22 mouse cellular contexts compared by ENCODE assay signal in genomic region chr1:171791491-171791890, GRCm38 (mm10). TPM values are rescaled to one million over a fixed set of nuclear protein-coding genes. Genes with fewer than 3 reads are reported as not detected.
DNase-seq lines count a peak whose midpoint lies in the region; ATAC-seq and TF ChIP-seq lines count a peak whose summit lies in the region.
"Had no signal": no experiment of that assay in that cellular context is flagged by ENCODE, and none has a peak within 500 bp of the region (broad histone marks: within the 10 kb centered on the region; RNA-seq: fewer than 3 reads in every experiment).

No protein-coding gene starts in this region.

- TF ChIP-seq CTCF in left cerebral cortex, adult 2 months (IDR thresholded peaks at IDR 0.05): no peak
- no peak for TF ChIP-seq CTCF in stomach, postnatal 0 days (IDR thresholded peaks at IDR 0.05; ENCODE audit: low read depth)

- intact Hi-C loops in left cerebral cortex, adult 2 months (cut with DNase I): loop anchor here (5.0 kb wide), 1 partner anchor 74 kb away; no protein-coding TSS in a partner anchor
- intact Hi-C loops in left cerebral cortex, postnatal 4 days (cut with DNase I): no loop called here

- H3K9me3 ChIP-seq in heart, embryonic 12.5 days (replicated peaks): no peaks in the 10 kb centered on the region; the same call in 1 of the 2 replicates
- no peaks in the 10 kb centered on the region for H3K9me3 ChIP-seq in stomach, postnatal 0 days (ENCODE audit: control insufficient read depth, low read length)
- H3K9me3 ChIP-seq: embryonic facial prominence, embryonic 13.5 days; forebrain, embryonic 12.5 days; hindbrain, embryonic 10.5 days had no signal

- no peaks in the 10 kb centered on the region for H3K36me3 ChIP-seq in heart, embryonic 12.5 days
- no peaks in the 10 kb centered on the region for H3K36me3 ChIP-seq in stomach, postnatal 0 days (ENCODE audit: control insufficient read depth, insufficient read depth, low read length)
- H3K36me3 ChIP-seq: embryonic facial prominence, embryonic 13.5 days; forebrain, embryonic 12.5 days; hindbrain, embryonic 10.5 days had no signal

- H3K9ac ChIP-seq in heart, embryonic 12.5 days: no peak overlapping the region
- no peak overlapping the region for H3K9ac ChIP-seq in stomach, postnatal 0 days (ENCODE audit: low read length)
- H3K9ac ChIP-seq: embryonic facial prominence, embryonic 13.5 days; forebrain, embryonic 12.5 days; hindbrain, embryonic 14.5 days had no signal

- no peak overlapping the region for H3K4me3 ChIP-seq in heart, embryonic 12.5 days
- H3K4me3 ChIP-seq in left cerebral cortex, adult 2 months: no peak overlapping the region
- H3K4me3 ChIP-seq in stomach, postnatal 0 days (ENCODE audit: low read depth, low read length): no peak overlapping the region
- H3K4me3 ChIP-seq: embryonic facial prominence, embryonic 13.5 days; forebrain, embryonic 12.5 days; heart, adult 2 months; hindbrain, embryonic 10.5 days had no signal

- no peak for ATAC-seq in heart, embryonic 12.5 days (ENCODE audit: insufficient number of reproducible peaks, low FRiP score)
- ATAC-seq in stomach, postnatal 0 days (ENCODE audit: low FRiP score, low TSS enrichment): no peak
- ATAC-seq: activated CD4-positive, CD25-positive, alpha-beta regulatory T cell, adult 4 months; forebrain, embryonic 16.5 days; Patski had no signal

- WGBS in heart, embryonic 12.5 days: 85% methylated on average over 3 of the region's 3 CpGs
- 81% methylated on average over 3 of the region's 3 CpGs for WGBS in stomach, postnatal 0 days

- no peak overlapping the region for H3K27ac ChIP-seq in heart, embryonic 12.5 days (ENCODE audit: poor library complexity, severe bottlenecking)
- peak overlapping the region; percentile 78 for H3K27ac ChIP-seq in left cerebral cortex, adult 2 months
- no peak overlapping the region for H3K27ac ChIP-seq in stomach, postnatal 0 days (replicated peaks)
- H3K27ac ChIP-seq: embryonic facial prominence, embryonic 13.5 days; forebrain, embryonic 12.5 days; heart, adult 2 months; hindbrain, embryonic 10.5 days; hindbrain, embryonic 14.5 days had no signal

- DNase-seq in heart, adult 11 months: peak; percentile 68
- DNase-seq in left cerebral cortex, adult 2 months (ENCODE audit: extremely low spot score in 1 of 2, low spot score in 2 of 2): no peak
- no peak for DNase-seq in left cerebral cortex, postnatal 4 days
- DNase-seq in left cerebral cortex, adult 9 months (ENCODE audit: low spot score in 2 of 2): peak; percentile 42 to 51
- DNase-seq in kidney, adult 18-20 months: no peak
- DNase-seq in stomach, postnatal 0 days (ENCODE audit: low spot score): no peak
- DNase-seq: adrenal gland, postnatal 36 days; cerebellum, adult 11 months; cerebellum, adult 8-10 months; cerebellum, postnatal 25 days; gastrocnemius, postnatal 10 days; heart, adult 2 months had no signal

- no peak overlapping the region for H3K4me2 ChIP-seq in heart, embryonic 12.5 days
- no peak overlapping the region for H3K4me2 ChIP-seq in stomach, postnatal 0 days (replicated peaks; ENCODE audit: low read depth)
- H3K4me2 ChIP-seq: embryonic facial prominence, embryonic 13.5 days; forebrain, embryonic 12.5 days; heart, embryonic 11.5 days; hindbrain, embryonic 14.5 days had no signal

- no peak for TF ChIP-seq EP300 in stomach, postnatal 0 days (optimal IDR thresholded peaks at IDR 0.05)

- no peaks in the 10 kb centered on the region for H3K27me3 ChIP-seq in heart, embryonic 12.5 days (replicated peaks)
- no peaks in the 10 kb centered on the region for H3K27me3 ChIP-seq in stomach, postnatal 0 days (ENCODE audit: control insufficient read depth, insufficient read depth, low read length)
- H3K27me3 ChIP-seq: CH12.LX; embryonic facial prominence, embryonic 13.5 days; forebrain, embryonic 12.5 days had no signal

- 0 out of 2 replicates have a peak, but pooled peaks cover 7% of the 10 kb centered on the region for H3K4me1 ChIP-seq in heart, embryonic 12.5 days (replicated peaks)
- no peaks in the 10 kb centered on the region for H3K4me1 ChIP-seq in stomach, postnatal 0 days (replicated peaks; ENCODE audit: control insufficient read depth, insufficient read depth)
- H3K4me1 ChIP-seq: embryonic facial prominence, embryonic 13.5 days; forebrain, embryonic 12.5 days; hindbrain, embryonic 10.5 days had no signal

RNA-seq across cellular contexts. Expression of gene Slamf1, which starts 24.6 kb away (rescaled TPM):
- 0.28 and 0.57 TPM in 2 replicates for polyA plus RNA-seq in heart, embryonic 12.5 days (2016; fragmentation: Nextera tagmentation; extraction: Ambion mirVana)
- total RNA-seq in left cerebral cortex, adult 2 months (2021): under 1 TPM; 0.52 to 0.68 TPM
- under 1 TPM in 1 of 2 experiments, not detected in 1; 0.22 TPM for total RNA-seq in left cerebral cortex, postnatal 4 days (2021)
- 0.05 and 0.06 TPM in 2 replicates for polyA plus RNA-seq in stomach, postnatal 0 days (2015; fragmentation: Nextera tagmentation; extraction: Ambion mirVana)

RNA-seq across cellular contexts. Expression of gene Cd84, which starts 48.0 kb away (rescaled TPM):
- 0.98 and 1.7 TPM in 2 replicates for polyA plus RNA-seq in heart, embryonic 12.5 days (2016; fragmentation: Nextera tagmentation; extraction: Ambion mirVana)
- total RNA-seq in left cerebral cortex, adult 2 months (2021): 1 to 10 TPM; 1.9 to 2.1 TPM
- total RNA-seq in left cerebral cortex, postnatal 4 days (2021): 1 to 10 TPM; 1.3 to 1.4 TPM
- polyA plus RNA-seq in stomach, postnatal 0 days (2015; fragmentation: Nextera tagmentation; extraction: Ambion mirVana): 1.5 and 1.8 TPM in 2 replicates

Comparison
In these comparisons a context has a peak if more than half of its experiments do, and no peak if none do; other contexts are left out.
1. DNase-seq: peak in heart, adult 11 months (single experiment) and left cerebral cortex, adult 9 months (2 of 2); none in left cerebral cortex, adult 2 months (0 of 2), left cerebral cortex, postnatal 4 days (single experiment), kidney, adult 18-20 months (single experiment) and stomach, postnatal 0 days (single experiment).